Mouse (Mus musculus) cerebral cortex, adult 2 months (tissue): ENCODE measurements around the gene Acap3.

Experiments
- WGBS: fragments of 180-500 bp; shearing (Covaris S2); methylation state at CpG from one replicate; pipeline ENCODE4 v1.1.7; 2018; 5-methylcytosine and 5-hydroxymethylcytosine counted together

The Acap3 gene

DNA sequence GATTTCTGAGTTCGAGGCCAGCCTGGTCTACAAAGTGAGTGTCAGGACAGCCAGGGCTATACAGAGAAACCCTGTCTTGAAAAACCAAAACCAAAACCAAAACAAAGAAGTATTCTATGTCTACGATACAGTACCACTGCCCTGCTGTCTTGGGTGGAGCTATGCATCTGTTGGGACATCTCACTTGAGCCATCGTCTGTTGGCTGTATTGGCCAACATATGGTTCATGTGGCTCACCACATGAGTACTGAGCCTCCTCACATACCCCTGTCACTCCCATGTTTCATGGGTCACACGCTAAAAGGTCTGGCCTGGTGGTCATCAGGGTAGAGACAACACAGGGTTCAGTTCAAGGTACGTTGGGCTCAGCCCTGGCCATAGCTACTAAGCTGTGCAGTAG, 5.3 kb upstream of the Acap3 start:
- 93% methylated on average over 5 of the region's 5 CpGs for WGBS

DNA sequence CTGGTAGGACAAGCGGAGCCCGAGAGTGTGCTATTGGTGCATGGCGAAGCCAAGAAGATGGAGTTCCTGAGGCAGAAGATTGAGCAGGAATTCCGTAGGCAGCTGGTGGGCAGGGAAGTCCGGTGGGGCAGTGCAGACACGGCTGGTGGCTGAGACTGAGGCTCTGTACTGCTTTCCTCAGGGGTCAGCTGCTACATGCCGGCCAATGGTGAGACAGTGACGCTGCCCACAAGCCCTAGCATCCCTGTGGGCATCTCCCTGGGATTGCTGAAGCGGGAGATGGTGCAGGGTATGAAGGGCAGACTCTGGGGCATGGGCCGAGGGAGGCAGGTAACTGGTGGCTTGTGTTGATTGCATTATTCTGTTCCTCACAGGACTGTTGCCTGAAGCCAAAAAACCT, 3.9 kb upstream of the Acap3 start:
- WGBS, result 78% methylated on average over 10 of the region's 10 CpGs

- WGBS, result 92% methylated on average over 9 of the region's 9 CpGs
Observed at GRCm38 (mm10) chr4:155888181-155888580, 3.4 kb upstream of the Acap3 start.

DNA sequence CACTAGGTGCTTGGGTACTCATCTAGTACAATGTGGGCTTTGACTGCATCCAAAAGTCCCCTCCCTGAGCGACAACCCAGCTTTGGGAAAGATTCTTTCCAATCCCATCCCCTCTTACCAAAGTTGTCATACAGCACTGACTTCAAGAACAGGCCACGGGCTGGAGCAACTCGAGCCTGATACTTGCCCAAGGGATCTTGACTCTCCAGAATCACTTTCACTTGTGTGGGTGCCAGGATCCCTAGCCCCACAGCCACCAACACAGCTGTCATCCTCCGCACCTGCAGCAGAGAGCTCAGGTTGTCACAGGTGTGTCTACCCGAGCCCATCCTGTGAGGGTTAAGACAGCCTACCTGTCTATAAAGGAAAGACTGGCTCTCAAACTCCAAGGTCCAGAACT, 2.3 kb upstream of the Acap3 start:
- WGBS, result 84% methylated on average over 5 of the region's 5 CpGs

- under 1% methylated on average over 34 of the region's 34 CpGs for WGBS
Observed at GRCm38 (mm10) chr4:155891011-155891471, 581 bp upstream of the Acap3 start.

GRCm38 (mm10) chr4:155892017-155892416, 395 bp downstream of the Acap3 start:
- WGBS, result under 1% methylated on average over 46 of the region's 56 CpGs

- 2% methylated on average over 37 of the region's 37 CpGs for WGBS
Observed at GRCm38 (mm10) chr4:155892438-155893211, 1.0 kb downstream of the Acap3 start.

GRCm38 (mm10) chr4:155893212-155893690, 1.6 kb downstream of the Acap3 start:
- 25% methylated on average over 8 of the region's 8 CpGs for WGBS

- 2% methylated on average over 8 of the region's 8 CpGs for WGBS
Observed at GRCm38 (mm10) chr4:155894311-155894881, 2.8 kb downstream of the Acap3 start.

- WGBS, result 12% methylated on average over 6 of the region's 6 CpGs
Observed at GRCm38 (mm10) chr4:155895216-155895615, 3.6 kb downstream of the Acap3 start.

DNA sequence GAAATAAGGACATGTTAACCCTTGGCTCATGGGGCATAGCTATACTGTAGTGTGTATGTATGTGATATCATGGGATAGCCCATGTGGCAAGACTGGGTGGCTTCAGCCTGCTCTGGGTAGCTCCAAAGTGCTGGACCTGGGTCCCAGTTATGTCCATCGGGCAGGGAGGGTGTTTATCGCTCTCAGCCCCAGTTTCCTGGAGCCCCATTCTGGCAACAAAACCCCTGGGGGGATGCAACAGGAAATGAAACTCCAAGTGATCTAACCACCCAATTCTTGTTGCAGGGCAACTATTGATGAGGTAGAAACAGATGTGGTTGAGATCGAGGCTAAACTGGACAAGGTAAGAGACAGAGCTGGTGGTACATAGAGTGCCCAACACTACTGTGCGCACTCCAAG, 4.2 kb downstream of the Acap3 start:
- whole genome bisulfite sequencing, result 78% methylated on average over 4 of the region's 4 CpGs

GRCm38 (mm10) chr4:155896461-155896860, 4.8 kb downstream of the Acap3 start:
- WGBS, result 94% methylated on average over 12 of the region's 12 CpGs

- 86% methylated on average over 2 of the region's 2 CpGs for WGBS
Observed at GRCm38 (mm10) chr4:155898318-155898717, 6.7 kb downstream of the Acap3 start.

DNA sequence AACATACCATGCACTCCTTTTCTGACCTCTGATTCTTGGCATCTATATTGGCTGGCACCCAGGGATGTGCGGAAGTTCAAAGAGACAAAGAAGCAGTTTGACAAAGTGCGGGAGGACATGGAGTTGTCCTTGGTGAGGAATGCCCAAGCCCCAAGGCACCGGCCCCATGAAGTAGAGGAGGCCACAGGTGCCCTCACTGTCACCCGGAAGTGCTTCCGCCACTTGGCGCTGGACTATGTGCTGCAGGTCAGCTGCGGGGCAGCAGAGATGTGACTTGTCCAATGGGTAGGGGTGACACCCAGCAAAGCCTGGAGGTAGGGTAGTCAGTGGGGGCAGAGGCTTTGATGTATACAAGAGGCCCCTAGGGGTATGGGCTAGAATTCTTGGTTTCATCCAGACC, 7.7 kb downstream of the Acap3 start:
- 90% methylated on average over 7 of the region's 7 CpGs for WGBS

- WGBS, result 35% methylated on average over 3 of the region's 3 CpGs
Observed at GRCm38 (mm10) chr4:155901205-155901604, 9.6 kb downstream of the Acap3 start.

GRCm38 (mm10) chr4:155903246-155903645, 11.6 kb downstream of the Acap3 start:
- WGBS, result 97% methylated on average over 13 of the region's 13 CpGs

GRCm38 (mm10) chr4:155904318-155905102, 12.9 kb downstream of the Acap3 start:
- 92% methylated on average over 13 of the region's 13 CpGs for WGBS

DNA sequence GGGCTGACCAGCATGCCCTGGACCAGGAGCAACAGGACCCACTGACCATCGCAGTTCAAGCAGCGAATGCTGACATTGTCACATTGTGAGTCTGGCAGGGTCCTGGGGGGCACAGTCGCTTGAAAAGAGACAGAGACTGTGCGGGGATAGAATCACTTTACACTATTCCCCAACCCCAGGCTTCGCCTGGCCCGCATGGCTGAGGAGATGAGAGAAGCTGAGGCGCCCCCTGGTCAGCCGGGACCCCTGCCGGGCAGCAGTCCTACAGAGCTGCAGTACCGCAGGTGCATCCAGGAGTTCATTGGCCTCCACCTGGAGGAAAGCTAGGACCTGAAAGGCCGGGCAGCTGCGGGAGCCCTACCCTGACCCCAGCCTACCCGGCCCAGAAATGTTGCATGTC, 14.0 kb downstream of the Acap3 start:
- 90% methylated on average over 13 of the region's 13 CpGs for WGBS

GRCm38 (mm10) chr4:155906125-155906524, 14.5 kb downstream of the Acap3 start:
- 87% methylated on average over 9 of the region's 9 CpGs for whole genome bisulfite sequencing

DNA sequence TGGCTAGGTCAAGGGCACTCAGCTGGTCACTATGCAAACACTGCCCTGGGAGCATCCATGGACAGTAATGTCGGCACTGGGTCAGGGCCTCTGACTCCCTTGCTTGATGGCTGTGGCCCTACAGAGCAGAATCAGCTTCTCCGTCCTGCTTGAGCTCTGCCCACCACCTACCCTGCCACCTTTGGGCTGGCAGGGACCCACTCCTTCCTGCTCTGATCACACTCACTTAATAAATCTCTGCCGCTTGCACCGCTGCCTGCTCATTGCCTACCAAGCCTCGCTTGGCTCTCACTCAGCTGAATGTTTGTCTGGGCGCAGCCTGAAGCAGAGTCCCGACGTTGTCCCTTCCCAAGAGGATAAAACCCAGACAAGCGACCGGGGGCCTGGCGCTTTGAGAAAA, 15.4 kb downstream of the Acap3 start:
- WGBS, result 73% methylated on average over 11 of the region's 11 CpGs

DNA sequence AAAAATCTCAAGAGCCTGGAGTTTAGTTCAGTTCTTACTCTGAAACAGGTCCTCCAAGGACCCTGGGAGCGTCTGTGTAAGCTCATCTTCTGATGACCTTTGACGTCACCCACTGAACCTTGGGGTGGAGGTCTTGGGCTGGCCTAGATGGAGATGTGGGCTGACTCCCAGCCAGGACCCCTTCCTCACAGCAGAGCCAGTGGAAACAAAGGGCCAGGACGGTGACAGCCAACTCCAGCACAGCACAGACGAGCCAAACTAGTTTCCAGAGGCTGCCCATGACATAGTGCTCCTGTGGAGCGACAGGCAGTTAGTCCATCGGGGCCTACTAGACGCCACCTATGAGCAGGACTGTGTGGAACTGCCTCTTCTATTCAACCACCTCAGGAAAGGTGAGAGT, 16.7 kb downstream of the Acap3 start:
- 78% methylated on average over 7 of the region's 7 CpGs for WGBS

- WGBS, result 72% methylated on average over 4 of the region's 4 CpGs
Observed at GRCm38 (mm10) chr4:155908751-155909150, 17.1 kb downstream of the Acap3 start.
